ENCODE assay signal across 16 mouse cellular contexts in the genomic region with DNA sequence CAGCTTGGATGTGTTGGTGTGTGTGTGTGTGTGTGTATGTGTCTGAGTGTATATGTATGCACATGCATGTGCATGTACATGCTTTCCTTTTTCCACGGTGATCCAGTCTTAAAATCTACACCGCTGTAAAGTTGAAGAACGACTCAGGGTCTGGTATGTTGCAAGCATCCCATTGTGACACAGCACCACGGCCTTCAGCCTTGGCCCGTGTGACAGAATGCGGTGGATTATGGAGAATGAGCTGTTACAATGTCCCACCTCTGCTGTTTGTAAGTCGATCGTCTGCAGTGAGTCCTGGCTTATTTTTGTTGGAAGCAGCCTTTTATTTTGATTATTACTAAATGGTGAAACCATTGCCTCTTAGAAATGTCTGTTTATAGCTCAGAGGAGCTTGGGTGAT. TPM values are rescaled to one million over a fixed set of nuclear protein-coding genes. Genes with fewer than 3 reads are reported as not detected.
"Had no signal": no experiment of that assay in that cellular context is flagged by ENCODE, and none has a peak within 500 bp of the region (broad histone marks: within the 10 kb centered on the region; RNA-seq: fewer than 3 reads in every experiment).

No protein-coding gene starts in this region.

- ATAC-seq: midbrain, embryonic 16.5 days had no signal

- H3K36me3 ChIP-seq: limb, embryonic 10.5 days; liver, embryonic 15.5 days; midbrain, embryonic 12.5 days had no signal

- H3K9me3 ChIP-seq: limb, embryonic 10.5 days; liver, embryonic 15.5 days; midbrain, embryonic 12.5 days; neural tube, embryonic 13.5 days had no signal

- H3K27me3 ChIP-seq: liver, embryonic 15.5 days; neural tube, embryonic 13.5 days had no signal

- H3K9ac ChIP-seq: liver, embryonic 15.5 days; midbrain, embryonic 12.5 days; neural tube, embryonic 13.5 days had no signal

- DNase-seq: kidney, adult 2 months; kidney, postnatal 36 days; lung, adult 2 months; lung, postnatal 10 days; retina, postnatal 1 day; right cerebral cortex, postnatal 14 days; thymus, postnatal 4 days had no signal

- H3K4me2 ChIP-seq: liver, embryonic 11.5 days; liver, embryonic 15.5 days; midbrain, embryonic 12.5 days; neural tube, embryonic 13.5 days had no signal

- H3K27ac ChIP-seq: limb, embryonic 10.5 days; liver, embryonic 15.5 days; macrophage; midbrain, embryonic 12.5 days; neural tube, embryonic 13.5 days had no signal

- H3K4me1 ChIP-seq: liver, embryonic 15.5 days had no signal

- H3K4me3 ChIP-seq: limb, embryonic 10.5 days; liver, embryonic 15.5 days; midbrain, embryonic 12.5 days; neural tube, embryonic 13.5 days had no signal

RNA-seq across cellular contexts. Expression of a gene that starts 52.7 kb away (rescaled TPM):
- total RNA-seq: megakaryocyte-erythroid progenitor cell, adult 5-6 weeks had no signal
- polyA plus RNA-seq: liver, embryonic 11.5 days; liver, embryonic 15.5 days; macrophage; spleen, adult 2 months had no signal
